Mouse (Mus musculus) heart, postnatal 0 days (tissue): ENCODE data around the gene Nbl1. TPM values are rescaled to one million over a fixed set of nuclear protein-coding genes. Genes with fewer than 3 reads are reported as not detected.
A peak's percentile ranks its signal among the peaks of the same experiment; 100 is the strongest.

Experiments
- ATAC-seq: fragments of 200-750 bp; cut with Nextera tagmentation; 2 replicates; pipeline ENCODE4 v1.8.0; 2017; ENCODE audit warnings: low read depth, moderate number of reproducible peaks, moderate library complexity; ENCODE audit not compliant: insufficient read depth
- DNase-seq: peaks from one replicate; pipeline ENCODE4 v3.0.0-alpha.2; 2016; ENCODE audit warnings: low spot score
- H3K27ac ChIP-seq: fragments of 300-500 bp; sonication (generic); 2 replicates; pipeline ENCODE4 v1.5.1; 2014; ENCODE audit warnings: low read depth, mild to moderate bottlenecking
- H3K27me3 ChIP-seq: fragments of 300-500 bp; sonication (generic); 2 replicates; pipeline ENCODE4 v1.6.1; 2014; ENCODE audit warnings: low read length, mixed read lengths; ENCODE audit not compliant: control insufficient read depth, insufficient read depth
- H3K36me3 ChIP-seq: fragments of 300-500 bp; sonication (generic); replicated peaks from 2 replicates; pipeline ENCODE4 v1.6.1; 2014; ENCODE audit warnings: low read length, mixed read lengths; ENCODE audit not compliant: control insufficient read depth, insufficient read depth
- H3K4me1 ChIP-seq: fragments of 300-500 bp; sonication (generic); 2 replicates; pipeline ENCODE4 v1.6.1; 2014; ENCODE audit warnings: antibody characterized with exemption; ENCODE audit not compliant: control insufficient read depth, insufficient read depth
- H3K4me2 ChIP-seq: fragments of 300-500 bp; sonication (generic); 2 replicates; pipeline ENCODE4 v1.6.1; 2014; ENCODE audit warnings: low read depth, mild to moderate bottlenecking, low read length, moderate library complexity
- H3K4me3 ChIP-seq: fragments of 300-500 bp; sonication (generic); 2 replicates; pipeline ENCODE4 v1.5.1; 2014; ENCODE audit warnings: low read depth, low read length
- H3K9ac ChIP-seq: fragments of 300-500 bp; sonication (generic); replicated peaks from 2 replicates; pipeline ENCODE4 v1.6.1; 2014; ENCODE audit warnings: low read depth, low read length, mixed read lengths
- H3K9me3 ChIP-seq: fragments of 300-500 bp; sonication (generic); replicated peaks from 2 replicates; pipeline ENCODE4 v1.6.1; 2016; ENCODE audit warnings: low read length; ENCODE audit not compliant: control insufficient read depth
- CTCF ChIP-seq: IDR thresholded peaks from 2 replicates; pipeline ENCODE4 v1.5.1; 2016; ENCODE audit warnings: antibody characterized with exemption, control low read depth, low read depth
- EP300 ChIP-seq: IDR thresholded peaks from 2 replicates; pipeline ENCODE4 v1.6.1; 2016; ENCODE audit warnings: antibody characterized with exemption, low read depth
- WGBS: fragments of 180-500 bp; shearing (Covaris S2); extraction: QIAGEN DNeasy Blood & Tissue Kit; methylation state at CpG from one replicate; pipeline ENCODE4 v1.1.7; 2014; 5-methylcytosine and 5-hydroxymethylcytosine counted together
- polyA plus RNA-seq: library from polyadenylated mRNA; unstranded; fragments of >200 nt; fragmentation: Nextera tagmentation; extraction: Ambion mirVana; gene quantifications from 2 replicates; pipeline ENCODE4 v1.2.1, GENCODE M21; 2015
- total RNA-seq: library from RNA; depleted of rRNA; stranded (reverse); fragments of >200 nt; gene quantifications from 2 replicates; pipeline ENCODE4 v1.2.3, GENCODE M21; 2014; ENCODE audit warnings: low replicate concordance

Nbl1 gene
- total and polyA plus RNA-seq, 2 experiments from 2014 or later, result 14.2 to 55.8 TPM

- TF ChIP-seq EP300, result no peak
- no peak for TF ChIP-seq CTCF
- no peaks in the 10 kb centered on the region for H3K9me3 ChIP-seq
- no peak for ATAC-seq
- no peak for DNase-seq
- no peak overlapping the region for H3K4me3 ChIP-seq
- H3K36me3 ChIP-seq, result no peaks in the 10 kb centered on the region
- H3K27ac ChIP-seq, result no peak overlapping the region
- 68% methylated on average over 5 of the region's 5 CpGs for WGBS
- H3K9ac ChIP-seq, result no peak overlapping the region
- no peaks in the 10 kb centered on the region for H3K27me3 ChIP-seq
- H3K4me1 ChIP-seq, result peaks cover 14% of the 10 kb centered on the region; the same call in 1 of the 2 replicates
- no peak overlapping the region for H3K4me2 ChIP-seq
Measured at GRCm38 (mm10) chr4:139057291-139057690, 35.5 kb downstream of the Nbl1 start.

- ATAC-seq (no peak), DNase-seq (no peak)
- no peak overlapping the region for H3K4me2 ChIP-seq
- no peak overlapping the region for H3K9ac ChIP-seq
- no peaks in the 10 kb centered on the region for H3K9me3 ChIP-seq
- no peak overlapping the region for H3K4me3 ChIP-seq
- no peak overlapping the region for H3K27ac ChIP-seq
- H3K4me1 ChIP-seq, result peaks cover 14% of the 10 kb centered on the region; the same call in 1 of the 2 replicates
- no peaks in the 10 kb centered on the region for H3K36me3 ChIP-seq
- TF ChIP-seq CTCF, result no peak
- TF ChIP-seq EP300, result no peak
- 83% methylated on average over 3 of the region's 3 CpGs for WGBS
- no peaks in the 10 kb centered on the region for H3K27me3 ChIP-seq
Measured at GRCm38 (mm10) chr4:139055744-139056143, 37.0 kb downstream of the Nbl1 start.

GRCm38 (mm10) chr4:139055336-139055735 is 37.5 kb downstream of the Nbl1 start:
- TF ChIP-seq CTCF (no peak), EP300 (no peak)
- DNase-seq (peak; percentile 30), ATAC-seq (no peak)
- no peak overlapping the region for H3K4me2 ChIP-seq
- H3K36me3 ChIP-seq, result no peaks in the 10 kb centered on the region
- H3K4me3 ChIP-seq, result no peak overlapping the region
- no peak overlapping the region for H3K27ac ChIP-seq
- 74% methylated on average over 4 of the region's 4 CpGs for WGBS
- H3K9me3 ChIP-seq, result no peaks in the 10 kb centered on the region
- H3K4me1 ChIP-seq, result peaks cover 14% of the 10 kb centered on the region; the same call in 1 of the 2 replicates
- H3K27me3 ChIP-seq, result no peaks in the 10 kb centered on the region
- H3K9ac ChIP-seq, result no peak overlapping the region

DNA sequence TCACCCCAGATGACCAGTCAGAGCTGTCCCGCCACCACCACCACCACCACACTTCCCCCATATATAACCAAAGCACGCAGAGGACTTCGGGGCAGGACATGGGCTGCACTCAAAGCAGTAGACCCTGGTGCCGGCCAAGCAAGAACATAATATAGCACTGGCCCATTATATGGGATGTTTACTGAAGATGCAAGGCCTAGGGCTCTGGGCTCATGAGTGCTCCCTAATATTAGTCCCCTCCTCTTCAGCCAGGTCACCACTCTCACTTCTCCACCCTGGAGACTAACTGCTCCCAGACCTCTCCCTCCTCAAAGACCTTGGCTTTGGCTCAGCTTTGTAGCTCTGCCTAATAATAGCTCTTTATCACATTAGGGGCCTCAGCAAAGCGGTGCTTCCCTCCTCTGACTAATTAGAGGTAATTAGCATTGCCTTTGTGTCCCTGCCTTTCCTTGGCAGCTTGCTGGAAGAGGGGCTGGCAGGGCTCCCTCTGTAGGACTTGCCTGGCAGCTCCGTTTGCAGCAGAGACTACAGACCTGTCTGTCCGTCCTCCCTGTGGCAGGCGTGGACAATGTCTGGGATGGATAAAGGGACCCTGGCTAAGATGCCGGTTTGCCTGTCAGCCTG is 38.4 kb downstream of the Nbl1 start:
- DNase-seq (peak; percentile 70), ATAC-seq (peak; percentile 84)
- WGBS, result 37% methylated on average over 9 of the region's 9 CpGs
- Histone ChIP-seq H3K4me1 (peaks cover 14% of the 10 kb centered on the region; the same call in 1 of the 2 replicates), H3K9ac (no peak overlapping the region), H3K27ac (no peak overlapping the region), H3K9me3 (no peaks in the 10 kb centered on the region), H3K27me3 (no peaks in the 10 kb centered on the region), H3K36me3 (no peaks in the 10 kb centered on the region), H3K4me3 (no peak overlapping the region), H3K4me2 (no peak overlapping the region)
- peak; percentile 56 for TF ChIP-seq CTCF
- TF ChIP-seq EP300, result no peak

GRCm38 (mm10) chr4:139053391-139053790 is 39.4 kb downstream of the Nbl1 start:
- TF ChIP-seq CTCF (no peak), EP300 (no peak)
- DNase-seq (no peak), ATAC-seq (no peak)
- H3K27ac ChIP-seq, result no peak overlapping the region
- H3K9ac ChIP-seq, result no peak overlapping the region
- H3K9me3 ChIP-seq, result no peaks in the 10 kb centered on the region
- no peaks in the 10 kb centered on the region for H3K27me3 ChIP-seq
- WGBS, result 72% methylated on average over 5 of the region's 5 CpGs
- H3K36me3 ChIP-seq, result no peaks in the 10 kb centered on the region
- no peak overlapping the region for H3K4me2 ChIP-seq
- H3K4me3 ChIP-seq, result no peak overlapping the region
- H3K4me1 ChIP-seq, result peaks cover 14% of the 10 kb centered on the region; the same call in 1 of the 2 replicates

- no peak for DNase-seq
- no peaks in the 10 kb centered on the region for H3K9me3 ChIP-seq
- peaks cover 14% of the 10 kb centered on the region; the same call in 1 of the 2 replicates for H3K4me1 ChIP-seq
- H3K27me3 ChIP-seq, result no peaks in the 10 kb centered on the region
- H3K27ac ChIP-seq, result no peak overlapping the region
- WGBS, result 86% methylated on average over 7 of the region's 7 CpGs
- no peak for ATAC-seq
- H3K9ac ChIP-seq, result no peak overlapping the region
- H3K4me2 ChIP-seq, result no peak overlapping the region
- TF ChIP-seq EP300 (no peak), CTCF (no peak)
- no peak overlapping the region for H3K4me3 ChIP-seq
- no peaks in the 10 kb centered on the region for H3K36me3 ChIP-seq
Measured at GRCm38 (mm10) chr4:139052796-139053195, 40.0 kb downstream of the Nbl1 start.
